Mouse (Mus musculus): ENCODE measurements around the gene Tmprss11e. TPM values are rescaled to one million over a fixed set of nuclear protein-coding genes. Genes with fewer than 3 reads are reported as not detected.

Tmprss11e gene
- polyA plus RNA-seq, 1 experiment = not detected

DNA sequence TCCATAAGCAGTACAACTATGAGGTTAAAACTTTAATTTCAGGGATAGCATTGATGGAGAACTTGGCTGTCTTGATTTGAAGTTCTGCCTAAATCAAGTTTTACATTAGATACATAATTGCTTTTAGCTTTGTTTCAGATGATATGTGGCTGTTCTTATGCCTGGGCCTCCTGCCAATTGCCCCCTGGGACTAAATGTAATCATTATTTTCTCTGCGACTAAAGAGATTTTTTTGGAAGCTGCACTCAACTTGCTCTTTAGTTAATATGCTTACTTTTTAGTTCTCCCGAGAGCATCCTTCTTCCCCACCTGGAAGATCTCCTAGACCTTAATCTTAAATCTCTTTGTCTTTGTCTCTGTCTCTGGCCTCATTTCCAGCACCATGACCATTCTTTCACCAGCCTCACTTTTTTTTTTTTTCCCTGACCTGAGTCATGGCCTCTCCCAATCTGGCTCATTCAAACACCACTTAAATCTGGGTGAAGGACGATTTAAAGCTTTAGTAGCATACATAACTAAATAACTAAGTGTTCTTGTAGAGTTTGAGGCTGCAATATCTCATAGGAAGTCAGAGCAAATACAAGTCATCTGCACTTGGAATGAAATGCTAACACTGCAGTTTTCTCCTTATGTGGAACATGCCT, 23.5 kb upstream of the Tmprss11e start:
- no peaks in the 10 kb centered on the region for H3K27me3 ChIP-seq (ENCODE audit: control insufficient read depth, insufficient read depth, insufficient read length)
- TF ChIP-seq REST (IDR thresholded peaks at IDR 0.05; ENCODE audit: insufficient read depth, insufficient read length) (no peak), TCF3 (IDR thresholded peaks at IDR 0.05; ENCODE audit: insufficient read length, low read depth) (no peak), USF1 (IDR thresholded peaks at IDR 0.05; ENCODE audit: low read depth) (no peak), MYOG (IDR thresholded peaks at IDR 0.05; ENCODE audit: control insufficient read depth in 1 of 3, insufficient read depth in 1 of 3, insufficient read length in 2 of 3, low read depth in 2 of 3) (no peak), MAX (IDR thresholded peaks at IDR 0.05; ENCODE audit: low read depth) (no peak), SRF (IDR thresholded peaks at IDR 0.05; ENCODE audit: control insufficient read depth, insufficient read length, low read depth) (no peak), POLR2A (IDR thresholded peaks at IDR 0.05; ENCODE audit: insufficient read length, low read depth) (no peak), CEBPB (IDR thresholded peaks at IDR 0.05; ENCODE audit: insufficient read depth, poor library complexity, severe bottlenecking) (no peak), POLR2AphosphoS2 (IDR thresholded peaks at IDR 0.05; ENCODE audit: insufficient read length, low read depth) (no peak), TCF12 (IDR thresholded peaks at IDR 0.05; ENCODE audit: insufficient read depth, poor library complexity, severe bottlenecking) (no peak), E2F4 (IDR thresholded peaks at IDR 0.05; ENCODE audit: insufficient read depth) (no peak), MYOD1 (IDR thresholded peaks at IDR 0.05; ENCODE audit: control insufficient read depth in 1 of 3, insufficient read length in 2 of 3, low read depth in 2 of 3) (no peak)

GRCm38 (mm10) chr5:86742796-86743195, 2.8 kb downstream of the Tmprss11e start:
- TF ChIP-seq MAX (IDR thresholded peaks at IDR 0.05; ENCODE audit: low read depth) (no peak), MYOD1 (IDR thresholded peaks at IDR 0.05; ENCODE audit: control insufficient read depth in 1 of 3, insufficient read length in 2 of 3, low read depth in 2 of 3) (no peak), E2F4 (IDR thresholded peaks at IDR 0.05; ENCODE audit: insufficient read depth) (no peak), REST (IDR thresholded peaks at IDR 0.05; ENCODE audit: insufficient read depth, insufficient read length) (no peak), SRF (IDR thresholded peaks at IDR 0.05; ENCODE audit: control insufficient read depth, insufficient read length, low read depth) (no peak), USF1 (IDR thresholded peaks at IDR 0.05; ENCODE audit: low read depth) (no peak), CEBPB (IDR thresholded peaks at IDR 0.05; ENCODE audit: insufficient read depth, poor library complexity, severe bottlenecking) (no peak), TCF3 (IDR thresholded peaks at IDR 0.05; ENCODE audit: insufficient read length, low read depth) (no peak), MYOG (IDR thresholded peaks at IDR 0.05; ENCODE audit: control insufficient read depth in 1 of 3, insufficient read depth in 1 of 3, insufficient read length in 2 of 3, low read depth in 2 of 3) (no peak), TCF12 (IDR thresholded peaks at IDR 0.05; ENCODE audit: insufficient read depth, poor library complexity, severe bottlenecking) (no peak), POLR2AphosphoS2 (IDR thresholded peaks at IDR 0.05; ENCODE audit: insufficient read length, low read depth) (no peak), POLR2A (IDR thresholded peaks at IDR 0.05; ENCODE audit: insufficient read length, low read depth) (no peak)
- Histone ChIP-seq H3K27me3 (ENCODE audit: control insufficient read depth, insufficient read depth, insufficient read length) (no peaks in the 10 kb centered on the region), H3K79me2 (ENCODE audit: control insufficient read depth, insufficient read depth) (no peaks in the 10 kb centered on the region), H3K4me3 (no peak overlapping the region), H3ac (ENCODE audit: control insufficient read depth, insufficient read length) (no peak overlapping the region), H3K36me3 (ENCODE audit: control insufficient read depth, insufficient read depth) (no peaks in the 10 kb centered on the region), H3K4me2 (ENCODE audit: low read depth) (no peak overlapping the region)

More for the DNA sequence above, 23.5 kb upstream of the Tmprss11e start:
- Histone ChIP-seq H3ac (ENCODE audit: control insufficient read depth, insufficient read length) (no peak overlapping the region), H3K4me3 (no peak overlapping the region), H3K79me2 (ENCODE audit: control insufficient read depth, insufficient read depth) (no peaks in the 10 kb centered on the region), H3K36me3 (ENCODE audit: control insufficient read depth, insufficient read depth) (no peaks in the 10 kb centered on the region), H3K4me2 (ENCODE audit: low read depth) (no peak overlapping the region)

GRCm38 (mm10) chr5:86741146-86741545, 4.5 kb downstream of the Tmprss11e start:
- no peak overlapping the region for H3ac ChIP-seq (ENCODE audit: control insufficient read depth, insufficient read length)
- no peaks in the 10 kb centered on the region for H3K36me3 ChIP-seq (ENCODE audit: control insufficient read depth, insufficient read depth)
- no peaks in the 10 kb centered on the region for H3K27me3 ChIP-seq (ENCODE audit: control insufficient read depth, insufficient read depth, insufficient read length)
- no peak for TF ChIP-seq MYOD1 (IDR thresholded peaks at IDR 0.05; ENCODE audit: control insufficient read depth in 1 of 3, insufficient read length in 2 of 3, low read depth in 2 of 3)
- TF ChIP-seq SRF (IDR thresholded peaks at IDR 0.05; ENCODE audit: control insufficient read depth, insufficient read length, low read depth) = no peak
- no peak for TF ChIP-seq USF1 (IDR thresholded peaks at IDR 0.05; ENCODE audit: low read depth)
- no peak for TF ChIP-seq POLR2AphosphoS2 (IDR thresholded peaks at IDR 0.05; ENCODE audit: insufficient read length, low read depth)
- no peak for TF ChIP-seq CEBPB (IDR thresholded peaks at IDR 0.05; ENCODE audit: insufficient read depth, poor library complexity, severe bottlenecking)
- no peak for TF ChIP-seq REST (IDR thresholded peaks at IDR 0.05; ENCODE audit: insufficient read depth, insufficient read length)
- no peak for TF ChIP-seq POLR2A (IDR thresholded peaks at IDR 0.05; ENCODE audit: insufficient read length, low read depth)
- TF ChIP-seq TCF12 (IDR thresholded peaks at IDR 0.05; ENCODE audit: insufficient read depth, poor library complexity, severe bottlenecking) = no peak
- H3K4me2 ChIP-seq (ENCODE audit: low read depth) = no peak overlapping the region
- H3K79me2 ChIP-seq (ENCODE audit: control insufficient read depth, insufficient read depth) = no peaks in the 10 kb centered on the region
- no peak overlapping the region for H3K4me3 ChIP-seq

DNA sequence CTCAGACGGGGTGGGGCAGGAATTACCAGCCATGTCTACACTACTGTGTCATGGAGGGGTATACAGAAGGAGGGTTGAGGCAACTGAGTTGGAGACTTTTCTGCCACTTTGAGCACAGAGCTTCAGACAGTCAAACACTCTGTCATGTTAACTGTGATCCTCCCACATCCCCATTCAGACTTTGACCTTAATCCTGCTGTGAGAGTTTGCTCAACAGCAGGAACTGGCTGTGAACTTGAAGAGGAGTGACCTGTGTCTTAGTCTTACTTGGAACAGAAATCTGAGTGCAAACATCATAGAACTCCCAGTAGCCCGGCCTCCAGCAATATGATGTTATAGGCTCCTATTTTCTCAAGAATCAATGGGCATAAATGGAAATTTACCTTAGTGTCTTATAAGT, 9.8 kb downstream of the Tmprss11e start:
- Histone ChIP-seq H3K27me3 (ENCODE audit: control insufficient read depth, insufficient read depth, insufficient read length) (no peaks in the 10 kb centered on the region), H3K4me3 (no peak overlapping the region), H3K79me2 (ENCODE audit: control insufficient read depth, insufficient read depth) (no peaks in the 10 kb centered on the region), H3ac (ENCODE audit: control insufficient read depth, insufficient read length) (no peak overlapping the region), H3K4me2 (ENCODE audit: low read depth) (no peak overlapping the region), H3K36me3 (ENCODE audit: control insufficient read depth, insufficient read depth) (no peaks in the 10 kb centered on the region)
- no peak for TF ChIP-seq POLR2A (IDR thresholded peaks at IDR 0.05; ENCODE audit: insufficient read length, low read depth)
- TF ChIP-seq TCF12 (IDR thresholded peaks at IDR 0.05; ENCODE audit: insufficient read depth, poor library complexity, severe bottlenecking) = no peak
- TF ChIP-seq TCF3 (IDR thresholded peaks at IDR 0.05; ENCODE audit: insufficient read length, low read depth) = no peak
- no peak for TF ChIP-seq SRF (IDR thresholded peaks at IDR 0.05; ENCODE audit: control insufficient read depth, insufficient read length, low read depth)
- no peak for TF ChIP-seq MYOD1 (IDR thresholded peaks at IDR 0.05; ENCODE audit: control insufficient read depth in 1 of 3, insufficient read length in 2 of 3, low read depth in 2 of 3)
- no peak for TF ChIP-seq CEBPB (IDR thresholded peaks at IDR 0.05; ENCODE audit: insufficient read depth, poor library complexity, severe bottlenecking)
- no peak for TF ChIP-seq MAX (IDR thresholded peaks at IDR 0.05; ENCODE audit: low read depth)
- no peak for TF ChIP-seq E2F4 (IDR thresholded peaks at IDR 0.05; ENCODE audit: insufficient read depth)
- no peak for TF ChIP-seq USF1 (IDR thresholded peaks at IDR 0.05; ENCODE audit: low read depth)

Data from myocyte (in vitro differentiated cells).